Mouse (Mus musculus) stomach, postnatal 0 days (tissue): Measurements from ENCODE around the gene Hoxd4.

Experiments
- CTCF ChIP-seq: IDR thresholded peaks from 2 replicates; pipeline ENCODE4 v1.5.1; 2016; ENCODE audit warnings: antibody characterized with exemption, low read depth, mild to moderate bottlenecking, moderate library complexity
- EP300 ChIP-seq: optimal IDR thresholded peaks from 2 replicates; pipeline ENCODE3; 2016; ENCODE audit warnings: antibody characterized with exemption

- TF ChIP-seq EP300 (no peak), CTCF (no peak)
Measured at GRCm38 (mm10) chr2:74706393-74706960, 5.3 kb upstream of the Hoxd4 start.
